Mouse (Mus musculus): Measurements from ENCODE around the gene Mical2. TPM values are rescaled to one million over a fixed set of nuclear protein-coding genes. Genes with fewer than 3 reads are reported as not detected.
A peak's percentile ranks its signal among the peaks of the same experiment; 100 is the strongest.

The Mical2 gene
- total RNA-seq, 2 experiments from 2014 or later: 124 to 136 TPM

- intact Hi-C loops (cut with DNase I): no loop called here
- peak; percentile 10; the same call in 1 of the 2 replicates for TF ChIP-seq CTCF (IDR thresholded peaks at IDR 0.05)
- peak overlapping the region; percentile 79 for H3K27ac ChIP-seq
- peak; percentile 70 for DNase-seq
- no peak overlapping the region for H3K4me3 ChIP-seq
These were observed 112.1 kb downstream of the Mical2 start for GRCm38 (mm10) chr7:112337736-112338135.

GRCm38 (mm10) chr7:112341052-112341451 lies 115.4 kb downstream of the Mical2 start:
- Histone ChIP-seq H3K4me3 (no peak overlapping the region), H3K27ac (no peak overlapping the region)
- no peak for DNase-seq
- intact Hi-C loops (cut with DNase I): no loop called here
- no peak for TF ChIP-seq CTCF (IDR thresholded peaks at IDR 0.05)

- intact Hi-C loops (cut with DNase I): no loop called here
- DNase-seq: no peak
- Histone ChIP-seq H3K27ac (no peak overlapping the region), H3K4me3 (no peak overlapping the region)
- TF ChIP-seq CTCF (IDR thresholded peaks at IDR 0.05): no peak
These were observed 120.0 kb downstream of the Mical2 start for GRCm38 (mm10) chr7:112345687-112346086.

- H3K4me3 ChIP-seq: no peak overlapping the region
- no peak overlapping the region for H3K27ac ChIP-seq
- intact Hi-C loops (cut with DNase I): no loop called here
- DNase-seq: peak; percentile 33
- TF ChIP-seq CTCF (IDR thresholded peaks at IDR 0.05): no peak
These were observed 125.9 kb downstream of the Mical2 start for GRCm38 (mm10) chr7:112351541-112351940.

DNA sequence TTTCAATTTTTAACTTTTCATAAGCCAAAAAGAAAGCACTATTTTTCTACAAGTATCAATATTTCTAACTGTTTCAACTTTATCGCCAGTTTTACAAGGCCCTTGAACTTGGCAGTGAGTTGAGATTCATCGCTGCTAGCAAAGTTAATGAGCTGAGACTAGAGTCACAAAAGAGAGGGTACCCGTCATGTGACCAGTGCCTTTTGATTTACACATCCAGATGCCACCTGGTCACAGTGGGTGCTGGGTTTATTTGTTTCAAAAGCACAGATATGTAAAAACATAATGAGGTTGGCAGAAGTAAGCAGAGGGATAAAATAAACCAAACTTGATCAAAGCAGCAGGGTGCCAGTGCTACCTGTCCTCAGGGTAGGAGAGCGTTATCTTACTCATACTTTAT lies 126.3 kb downstream of the Mical2 start:
- intact Hi-C loops (cut with DNase I): no loop called here
- no peak for TF ChIP-seq CTCF (IDR thresholded peaks at IDR 0.05)

DNA sequence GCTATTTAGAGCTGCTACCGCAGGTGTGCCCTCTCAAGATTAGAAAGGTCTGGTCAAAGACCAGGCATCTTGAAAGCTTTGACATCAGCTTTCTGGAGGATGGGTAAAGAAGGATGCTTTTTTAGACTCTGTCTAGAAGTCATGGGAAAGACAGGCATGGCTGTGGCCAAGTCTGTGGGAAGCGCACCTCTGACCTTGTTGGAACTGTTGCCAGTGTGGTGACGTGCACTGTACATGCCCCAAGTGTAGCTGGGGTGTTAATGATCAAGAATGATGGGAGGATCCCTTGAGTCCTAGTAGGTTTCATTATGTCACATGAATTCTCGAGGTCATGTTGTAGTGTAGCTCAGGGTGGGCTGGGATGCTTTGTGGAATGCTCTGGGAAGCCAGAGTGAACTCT lies 127.4 kb downstream of the Mical2 start:
- intact Hi-C loops (cut with DNase I): no loop called here
- no peak for TF ChIP-seq CTCF (IDR thresholded peaks at IDR 0.05)
- H3K4me3 ChIP-seq: no peak overlapping the region
- DNase-seq: no peak
- H3K27ac ChIP-seq: no peak overlapping the region

More for the DNA sequence above, 126.3 kb downstream of the Mical2 start:
- Histone ChIP-seq H3K4me3 (no peak overlapping the region), H3K27ac (no peak overlapping the region)
- no peak for DNase-seq

- Histone ChIP-seq H3K4me3 (no peak overlapping the region), H3K27ac (no peak overlapping the region)
- no peak for TF ChIP-seq CTCF (IDR thresholded peaks at IDR 0.05)
- intact Hi-C loops (cut with DNase I): no loop called here
- DNase-seq: no peak
These were observed 128.3 kb downstream of the Mical2 start for GRCm38 (mm10) chr7:112353939-112354338.

DNA sequence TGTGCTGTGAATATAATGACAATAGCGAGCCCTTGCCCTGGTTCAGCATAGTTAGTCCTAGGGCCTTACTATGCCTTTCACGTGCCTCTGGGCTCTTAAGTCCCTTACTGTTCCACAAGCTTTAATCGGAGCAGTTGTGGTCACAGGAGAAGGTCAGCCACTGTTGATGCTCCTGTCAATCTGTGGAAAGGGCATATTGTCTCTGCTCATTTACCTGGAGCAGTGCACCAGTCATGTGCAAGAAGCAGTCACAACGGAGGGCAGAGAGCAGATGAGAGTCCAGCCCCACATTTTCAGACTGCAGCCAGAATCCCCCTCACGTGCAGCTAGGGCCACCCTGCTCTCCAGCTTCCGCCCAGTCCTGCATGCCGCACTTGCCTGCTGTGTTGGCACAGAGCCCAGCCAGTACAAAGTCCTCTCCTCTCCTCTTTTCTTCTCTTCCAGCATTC lies 128.9 kb downstream of the Mical2 start:
- no peak overlapping the region for H3K27ac ChIP-seq
- no peak for TF ChIP-seq CTCF (IDR thresholded peaks at IDR 0.05)
- DNase-seq: no peak
- intact Hi-C loops (cut with DNase I): no loop called here
- no peak overlapping the region for H3K4me3 ChIP-seq

DNA sequence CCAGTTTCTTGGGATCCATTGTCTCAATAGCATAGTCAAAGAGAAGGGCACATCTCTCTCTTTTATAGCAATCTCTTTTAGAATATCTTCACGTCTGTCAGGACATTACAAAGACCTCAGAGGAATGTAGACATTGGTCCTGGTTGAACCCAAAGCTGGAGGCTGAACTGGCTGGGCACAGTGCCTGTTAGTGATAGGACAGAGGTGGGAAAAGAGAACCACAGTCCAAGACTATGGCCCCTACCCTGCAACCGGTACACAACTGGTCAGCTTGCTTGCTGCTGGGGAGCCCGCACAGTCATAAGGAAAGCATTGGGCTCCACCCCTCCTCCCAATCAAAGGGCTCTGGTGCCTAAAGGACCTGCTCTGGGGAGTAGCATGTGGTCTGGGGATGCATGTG lies 133.9 kb downstream of the Mical2 start:
- Histone ChIP-seq H3K4me3 (no peak overlapping the region), H3K27ac (no peak overlapping the region)
- no peak for DNase-seq
- TF ChIP-seq CTCF (IDR thresholded peaks at IDR 0.05): no peak
- intact Hi-C loops (cut with DNase I): no loop called here

GRCm38 (mm10) chr7:112362574-112363200 lies 137.0 kb downstream of the Mical2 start:
- H3K27ac ChIP-seq: no peak overlapping the region
- TF ChIP-seq CTCF (IDR thresholded peaks at IDR 0.05): no peak
- no peak for DNase-seq
- intact Hi-C loops (cut with DNase I): no loop called here
- H3K4me3 ChIP-seq: no peak overlapping the region

- H3K4me3 ChIP-seq: no peak overlapping the region
- no peak overlapping the region for H3K27ac ChIP-seq
- TF ChIP-seq CTCF (IDR thresholded peaks at IDR 0.05): no peak
- intact Hi-C loops (cut with DNase I): no loop called here
- no peak for DNase-seq
These were observed 140.2 kb downstream of the Mical2 start for GRCm38 (mm10) chr7:112365864-112366263.

GRCm38 (mm10) chr7:112369046-112369445 lies 143.4 kb downstream of the Mical2 start:
- peak; percentile 88 for DNase-seq
- peak; percentile 99 for TF ChIP-seq CTCF (IDR thresholded peaks at IDR 0.05)
- Histone ChIP-seq H3K4me3 (no peak overlapping the region), H3K27ac (no peak overlapping the region)
- intact Hi-C loops (cut with DNase I): loop anchor here (1.0 kb wide), 2 partner anchors 186 to 284 kb away; no protein-coding TSS in a partner anchor

- DNase-seq: no peak
- intact Hi-C loops (cut with DNase I): loop anchor here (1.0 kb wide), 2 partner anchors 187 to 285 kb away; no protein-coding TSS in a partner anchor
- TF ChIP-seq CTCF (IDR thresholded peaks at IDR 0.05): no peak
- no peak overlapping the region for H3K27ac ChIP-seq
- no peak overlapping the region for H3K4me3 ChIP-seq
These were observed 144.3 kb downstream of the Mical2 start for GRCm38 (mm10) chr7:112369977-112370376.

DNA sequence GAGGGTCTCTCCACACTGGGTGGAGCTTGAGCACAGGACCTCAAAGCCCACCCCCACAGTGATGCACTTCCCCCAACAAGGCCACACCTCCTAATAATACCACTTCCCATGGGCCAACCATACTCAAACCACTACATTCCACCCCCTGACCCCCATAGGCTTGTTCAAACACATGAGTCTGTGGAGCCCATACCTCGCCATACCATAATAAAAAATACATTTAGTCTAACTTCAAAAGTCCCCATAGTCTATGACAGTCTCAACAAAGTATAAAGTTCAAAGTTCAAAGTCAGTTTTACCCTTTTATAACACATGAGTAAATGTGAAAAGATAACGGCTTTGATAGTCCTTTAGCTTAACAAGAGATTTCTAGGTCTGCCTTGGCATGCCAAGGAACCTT lies 145.7 kb downstream of the Mical2 start:
- intact Hi-C loops (cut with DNase I): no loop called here
- DNase-seq: no peak
- no peak for TF ChIP-seq CTCF (IDR thresholded peaks at IDR 0.05)
- no peak overlapping the region for H3K4me3 ChIP-seq
- no peak overlapping the region for H3K27ac ChIP-seq

All from gastrocnemius, adult 2 months (tissue).